23 mouse cellular contexts compared by ENCODE assay signal in the genomic region with DNA sequence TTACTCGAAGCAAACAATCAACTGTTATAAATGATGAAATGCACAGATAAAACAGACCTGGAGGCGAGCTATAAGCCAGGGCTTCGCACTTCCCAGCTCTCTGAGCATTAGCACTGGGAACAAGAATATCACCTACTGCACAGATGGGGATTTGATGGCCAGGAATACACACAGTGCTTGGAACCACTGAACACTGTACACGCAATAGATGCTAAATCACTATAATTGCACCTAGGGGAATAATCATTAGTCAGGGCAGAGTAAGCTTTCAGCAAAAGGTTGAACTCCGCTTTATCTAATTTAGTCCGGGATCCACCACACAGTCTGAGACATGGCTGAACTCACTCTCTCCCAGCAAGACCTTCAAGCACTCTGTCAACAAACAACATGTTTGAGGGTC.
DNase-seq lines count a peak whose midpoint lies in the region; ATAC-seq and TF ChIP-seq lines count a peak whose summit lies in the region.
"Had no signal": no experiment of that assay in that cellular context is flagged by ENCODE, and none has a peak within 500 bp of the region (broad histone marks: within the 10 kb centered on the region; RNA-seq: fewer than 3 reads in every experiment).

No protein-coding gene starts in this region.

- WGBS in embryonic facial prominence, embryonic 14.5 days = 80% methylated on average over 6 of the region's 6 CpGs
- WGBS in embryonic facial prominence, embryonic 10.5 days = 91% methylated on average over 6 of the region's 6 CpGs
- WGBS in hindbrain, embryonic 13.5 days = 66% methylated on average over 6 of the region's 6 CpGs
- WGBS in hindbrain, postnatal 0 days = 70% methylated on average over 6 of the region's 6 CpGs
- WGBS in neural tube, embryonic 12.5 days = 62% methylated on average over 6 of the region's 6 CpGs
- WGBS in neural tube, embryonic 15.5 days = 30% methylated on average over 6 of the region's 6 CpGs

- no peaks in the 10 kb centered on the region for H3K36me3 ChIP-seq in embryonic facial prominence, embryonic 14.5 days (ENCODE audit: control insufficient read depth, insufficient read depth, low read length)
- H3K36me3 ChIP-seq in embryonic facial prominence, embryonic 10.5 days (replicated peaks) = peaks cover 5% of the 10 kb centered on the region; the same call in 1 of the 2 replicates
- H3K36me3 ChIP-seq in hindbrain, embryonic 13.5 days = no peaks in the 10 kb centered on the region
- H3K36me3 ChIP-seq in hindbrain, postnatal 0 days (ENCODE audit: insufficient read depth, low read length) = no peaks in the 10 kb centered on the region
- no peaks in the 10 kb centered on the region for H3K36me3 ChIP-seq in neural tube, embryonic 12.5 days
- H3K36me3 ChIP-seq in neural tube, embryonic 15.5 days = no peaks in the 10 kb centered on the region
- H3K36me3 ChIP-seq: embryonic facial prominence, embryonic 12.5 days; forebrain, embryonic 12.5 days; forebrain, embryonic 15.5 days; heart, embryonic 12.5 days; heart, embryonic 15.5 days had no signal

- no peak for TF ChIP-seq CTCF in hindbrain, postnatal 0 days (IDR thresholded peaks at IDR 0.05; ENCODE audit: low read depth)

- no peak overlapping the region for H3K4me2 ChIP-seq in embryonic facial prominence, embryonic 14.5 days (ENCODE audit: low read depth, low read length)
- no peak overlapping the region for H3K4me2 ChIP-seq in hindbrain, embryonic 13.5 days
- no peak overlapping the region for H3K4me2 ChIP-seq in hindbrain, postnatal 0 days (ENCODE audit: low read depth, low read length)
- no peak overlapping the region for H3K4me2 ChIP-seq in neural tube, embryonic 12.5 days (replicated peaks)
- H3K4me2 ChIP-seq in neural tube, embryonic 15.5 days = no peak overlapping the region
- H3K4me2 ChIP-seq: embryonic facial prominence, embryonic 12.5 days; forebrain, embryonic 12.5 days; forebrain, embryonic 15.5 days; heart, embryonic 12.5 days; heart, embryonic 15.5 days had no signal

- H3K4me3 ChIP-seq in embryonic facial prominence, embryonic 14.5 days (ENCODE audit: low read depth, low read length) = no peak overlapping the region
- no peak overlapping the region for H3K4me3 ChIP-seq in embryonic facial prominence, embryonic 10.5 days
- no peak overlapping the region for H3K4me3 ChIP-seq in hindbrain, embryonic 13.5 days
- H3K4me3 ChIP-seq in hindbrain, postnatal 0 days (ENCODE audit: low read length) = no peak overlapping the region
- H3K4me3 ChIP-seq in neural tube, embryonic 12.5 days = no peak overlapping the region
- no peak overlapping the region for H3K4me3 ChIP-seq in neural tube, embryonic 15.5 days (replicated peaks)
- H3K4me3 ChIP-seq: embryonic facial prominence, embryonic 12.5 days; erythroblast, embryonic 14.5 days; forebrain, embryonic 12.5 days; forebrain, embryonic 15.5 days; heart, adult 2 months; heart, embryonic 12.5 days; heart, embryonic 15.5 days had no signal

- no peaks in the 10 kb centered on the region for H3K27me3 ChIP-seq in embryonic facial prominence, embryonic 14.5 days (replicated peaks; ENCODE audit: control insufficient read depth, insufficient read depth, low read length)
- H3K27me3 ChIP-seq in embryonic facial prominence, embryonic 10.5 days (replicated peaks; ENCODE audit: low read depth, poor library complexity, severe bottlenecking) = no peaks in the 10 kb centered on the region
- H3K27me3 ChIP-seq in hindbrain, embryonic 13.5 days = no peaks in the 10 kb centered on the region
- H3K27me3 ChIP-seq in hindbrain, postnatal 0 days (ENCODE audit: insufficient read depth, low read length) = no peaks in the 10 kb centered on the region
- H3K27me3 ChIP-seq in neural tube, embryonic 12.5 days (replicated peaks) = no peaks in the 10 kb centered on the region
- no peaks in the 10 kb centered on the region for H3K27me3 ChIP-seq in neural tube, embryonic 15.5 days (replicated peaks)
- H3K27me3 ChIP-seq: embryonic facial prominence, embryonic 12.5 days; forebrain, embryonic 12.5 days; forebrain, embryonic 15.5 days; heart, embryonic 12.5 days; heart, embryonic 15.5 days; Patski had no signal

- H3K9me3 ChIP-seq in embryonic facial prominence, embryonic 14.5 days (ENCODE audit: control insufficient read depth, low read length) = no peaks in the 10 kb centered on the region
- no peaks in the 10 kb centered on the region for H3K9me3 ChIP-seq in embryonic facial prominence, embryonic 10.5 days
- no peaks in the 10 kb centered on the region for H3K9me3 ChIP-seq in hindbrain, embryonic 13.5 days
- H3K9me3 ChIP-seq in hindbrain, postnatal 0 days (ENCODE audit: low read length) = no peaks in the 10 kb centered on the region
- no peaks in the 10 kb centered on the region for H3K9me3 ChIP-seq in neural tube, embryonic 12.5 days
- H3K9me3 ChIP-seq in neural tube, embryonic 15.5 days (replicated peaks) = no peaks in the 10 kb centered on the region
- H3K9me3 ChIP-seq: embryonic facial prominence, embryonic 12.5 days; forebrain, embryonic 12.5 days; forebrain, embryonic 15.5 days; heart, embryonic 12.5 days; heart, embryonic 15.5 days had no signal

- no peak overlapping the region for H3K9ac ChIP-seq in embryonic facial prominence, embryonic 14.5 days (ENCODE audit: low read depth, low read length)
- H3K9ac ChIP-seq in hindbrain, embryonic 13.5 days = no peak overlapping the region
- H3K9ac ChIP-seq in hindbrain, postnatal 0 days (replicated peaks; ENCODE audit: low read length) = no peak overlapping the region
- H3K9ac ChIP-seq in neural tube, embryonic 12.5 days = no peak overlapping the region
- H3K9ac ChIP-seq in neural tube, embryonic 15.5 days (replicated peaks) = no peak overlapping the region
- H3K9ac ChIP-seq: embryonic facial prominence, embryonic 12.5 days; forebrain, embryonic 12.5 days; forebrain, embryonic 15.5 days; heart, embryonic 12.5 days; heart, embryonic 15.5 days had no signal

- no peaks in the 10 kb centered on the region for H3K4me1 ChIP-seq in embryonic facial prominence, embryonic 14.5 days (ENCODE audit: control insufficient read depth, insufficient read depth, low read length)
- 0 out of 2 replicates have a peak, but pooled peaks cover 4% of the 10 kb centered on the region for H3K4me1 ChIP-seq in embryonic facial prominence, embryonic 10.5 days
- H3K4me1 ChIP-seq in hindbrain, embryonic 13.5 days (replicated peaks) = no peaks in the 10 kb centered on the region
- no peaks in the 10 kb centered on the region for H3K4me1 ChIP-seq in hindbrain, postnatal 0 days (ENCODE audit: insufficient read depth, low read length)
- H3K4me1 ChIP-seq in neural tube, embryonic 12.5 days = no peaks in the 10 kb centered on the region
- 0 out of 2 replicates have a peak, but pooled peaks cover 8% of the 10 kb centered on the region for H3K4me1 ChIP-seq in neural tube, embryonic 15.5 days
- H3K4me1 ChIP-seq: embryonic facial prominence, embryonic 12.5 days; forebrain, embryonic 15.5 days had no signal

- peak; percentile 65; the same call in 1 of the 2 replicates for ATAC-seq in embryonic facial prominence, embryonic 14.5 days (ENCODE audit: low read depth)
- ATAC-seq in hindbrain, embryonic 13.5 days (ENCODE audit: low FRiP score) = peak; percentile 46; the same call in 1 of the 2 replicates
- no peak for ATAC-seq in hindbrain, postnatal 0 days
- peak; percentile 68 for ATAC-seq in neural tube, embryonic 12.5 days (ENCODE audit: low FRiP score, low read depth)
- peak; percentile 25; the same call in 1 of the 2 replicates for ATAC-seq in neural tube, embryonic 15.5 days (ENCODE audit: low FRiP score)
- ATAC-seq: forebrain, embryonic 15.5 days; Patski had no signal

- H3K27ac ChIP-seq in embryonic facial prominence, embryonic 14.5 days (replicated peaks; ENCODE audit: low read depth, low read length) = no peak overlapping the region
- H3K27ac ChIP-seq in embryonic facial prominence, embryonic 10.5 days (replicated peaks) = no peak overlapping the region
- no peak overlapping the region for H3K27ac ChIP-seq in hindbrain, embryonic 13.5 days
- H3K27ac ChIP-seq in hindbrain, postnatal 0 days = no peak overlapping the region
- H3K27ac ChIP-seq in neural tube, embryonic 12.5 days = no peak overlapping the region
- no peak overlapping the region for H3K27ac ChIP-seq in neural tube, embryonic 15.5 days (replicated peaks)
- H3K27ac ChIP-seq: embryonic facial prominence, embryonic 12.5 days; forebrain, embryonic 12.5 days; forebrain, embryonic 15.5 days; heart, adult 2 months; heart, embryonic 15.5 days had no signal

- no peak for DNase-seq in embryonic facial prominence, embryonic 14.5 days (ENCODE audit: low spot score)
- DNase-seq in embryonic facial prominence, embryonic 10.5 days (ENCODE audit: low spot score) = no peak
- DNase-seq in hindbrain, postnatal 0 days (ENCODE audit: low spot score) = no peak
- no peak for DNase-seq in urinary bladder, adult 2 months (ENCODE audit: low spot score)
- DNase-seq: adrenal gland, postnatal 10 days; adrenal gland, postnatal 36 days; cerebellum, adult 18-20 months; cerebellum, adult 9-10 months; cerebellum, postnatal 14 days; gastrocnemius, postnatal 25 days; heart, adult 2 months; heart, postnatal 10 days; heart, postnatal 4 days had no signal
